Mouse (Mus musculus) heart, postnatal 0 days (tissue): ENCODE measurements around the gene Zzef1. TPM values are rescaled to one million over a fixed set of nuclear protein-coding genes. Genes with fewer than 3 reads are reported as not detected.

Experiments
- ATAC-seq: fragments of 200-750 bp; cut with Nextera tagmentation; 2 replicates; pipeline ENCODE4 v1.8.0; 2017; ENCODE audit warnings: low read depth, moderate number of reproducible peaks, moderate library complexity; ENCODE audit not compliant: insufficient read depth
- DNase-seq: peaks from one replicate; pipeline ENCODE4 v3.0.0-alpha.2; 2016; ENCODE audit warnings: low spot score
- H3K27ac ChIP-seq: fragments of 300-500 bp; sonication (generic); 2 replicates; pipeline ENCODE4 v1.5.1; 2014; ENCODE audit warnings: low read depth, mild to moderate bottlenecking
- H3K27me3 ChIP-seq: fragments of 300-500 bp; sonication (generic); 2 replicates; pipeline ENCODE4 v1.6.1; 2014; ENCODE audit warnings: low read length, mixed read lengths; ENCODE audit not compliant: control insufficient read depth, insufficient read depth
- H3K36me3 ChIP-seq: fragments of 300-500 bp; sonication (generic); replicated peaks from 2 replicates; pipeline ENCODE4 v1.6.1; 2014; ENCODE audit warnings: low read length, mixed read lengths; ENCODE audit not compliant: control insufficient read depth, insufficient read depth
- H3K4me1 ChIP-seq: fragments of 300-500 bp; sonication (generic); 2 replicates; pipeline ENCODE4 v1.6.1; 2014; ENCODE audit warnings: antibody characterized with exemption; ENCODE audit not compliant: control insufficient read depth, insufficient read depth
- H3K4me2 ChIP-seq: fragments of 300-500 bp; sonication (generic); 2 replicates; pipeline ENCODE4 v1.6.1; 2014; ENCODE audit warnings: low read depth, mild to moderate bottlenecking, low read length, moderate library complexity
- H3K4me3 ChIP-seq: fragments of 300-500 bp; sonication (generic); 2 replicates; pipeline ENCODE4 v1.5.1; 2014; ENCODE audit warnings: low read depth, low read length
- H3K9ac ChIP-seq: fragments of 300-500 bp; sonication (generic); replicated peaks from 2 replicates; pipeline ENCODE4 v1.6.1; 2014; ENCODE audit warnings: low read depth, low read length, mixed read lengths
- H3K9me3 ChIP-seq: fragments of 300-500 bp; sonication (generic); replicated peaks from 2 replicates; pipeline ENCODE4 v1.6.1; 2016; ENCODE audit warnings: low read length; ENCODE audit not compliant: control insufficient read depth
- CTCF ChIP-seq: IDR thresholded peaks from 2 replicates; pipeline ENCODE4 v1.5.1; 2016; ENCODE audit warnings: antibody characterized with exemption, control low read depth, low read depth
- EP300 ChIP-seq: IDR thresholded peaks from 2 replicates; pipeline ENCODE4 v1.6.1; 2016; ENCODE audit warnings: antibody characterized with exemption, low read depth
- WGBS: fragments of 180-500 bp; shearing (Covaris S2); extraction: QIAGEN DNeasy Blood & Tissue Kit; methylation state at CpG from one replicate; pipeline ENCODE4 v1.1.7; 2014; 5-methylcytosine and 5-hydroxymethylcytosine counted together
- polyA plus RNA-seq: library from polyadenylated mRNA; unstranded; fragments of >200 nt; fragmentation: Nextera tagmentation; extraction: Ambion mirVana; gene quantifications from 2 replicates; pipeline ENCODE4 v1.2.1, GENCODE M21; 2015
- total RNA-seq: library from RNA; depleted of rRNA; stranded (reverse); fragments of >200 nt; gene quantifications from 2 replicates; pipeline ENCODE4 v1.2.3, GENCODE M21; 2014; ENCODE audit warnings: low replicate concordance

The Zzef1 gene
- total and polyA plus RNA-seq, 2 experiments from 2014 or later: 5.2 to 43.2 TPM

GRCm38 (mm10) chr11:72928516-72928915, 132.5 kb downstream of the Zzef1 start:
- H3K4me3 ChIP-seq: no peak overlapping the region
- H3K9me3 ChIP-seq: no peaks in the 10 kb centered on the region
- H3K4me2 ChIP-seq: no peak overlapping the region
- peaks cover 27% of the 10 kb centered on the region for H3K36me3 ChIP-seq
- no peak overlapping the region for H3K9ac ChIP-seq
- no peak for ATAC-seq
- DNase-seq: no peak
- 60% methylated on average over 2 of the region's 2 CpGs for WGBS
- TF ChIP-seq CTCF: no peak
- no peak for TF ChIP-seq EP300
- H3K27ac ChIP-seq: no peak overlapping the region
- no peaks in the 10 kb centered on the region for H3K4me1 ChIP-seq
- H3K27me3 ChIP-seq: no peaks in the 10 kb centered on the region

- ATAC-seq: peak; percentile 81
- Histone ChIP-seq H3K9ac (peak overlapping the region; percentile 45; the same call in 1 of the 2 replicates), H3K27ac (peak overlapping the region; percentile 51; the same call in 1 of the 2 replicates)
Observed at GRCm38 (mm10) chr11:72940208-72941143, 144.4 kb downstream of the Zzef1 start.

DNA sequence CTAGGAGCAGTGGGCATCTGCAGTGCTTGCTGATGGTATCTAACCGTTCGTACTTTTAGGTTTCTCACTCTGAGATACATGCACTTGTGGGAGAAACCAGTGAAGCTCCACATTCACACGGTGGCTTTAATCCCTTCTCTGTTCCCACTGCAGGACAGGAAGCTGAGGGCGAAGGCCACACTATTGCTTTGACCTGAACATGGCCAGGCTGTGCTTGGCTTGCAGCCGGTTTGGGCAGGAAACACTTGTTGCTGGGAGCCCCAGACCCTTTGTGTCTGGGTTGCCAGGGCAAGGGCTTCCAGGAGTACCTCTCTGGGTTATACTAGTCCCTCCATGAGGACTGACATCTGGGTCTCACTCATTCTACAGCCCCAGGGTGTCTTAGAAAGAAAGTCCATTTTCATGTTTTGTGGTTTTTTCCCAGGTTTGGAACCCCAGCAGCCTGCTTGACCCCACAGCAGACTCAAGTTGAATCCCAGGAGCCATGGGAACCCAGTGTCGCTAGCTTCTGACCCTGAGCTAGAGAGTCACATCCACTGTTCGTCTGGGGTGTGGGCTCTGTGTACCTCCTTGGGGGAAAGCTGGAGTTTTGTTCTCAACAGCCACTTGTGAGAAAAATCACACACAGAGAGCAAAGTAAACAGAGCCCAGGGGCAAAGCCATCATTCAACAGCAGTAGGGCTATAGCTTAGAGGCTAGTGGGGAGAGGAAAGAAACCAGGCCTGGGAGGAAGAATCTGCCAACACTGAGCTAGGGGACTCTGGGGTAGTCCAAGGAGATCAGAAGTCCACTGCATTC, 149.2 kb downstream of the Zzef1 start:
- DNase-seq: no peak
- WGBS: 53% methylated on average over 7 of the region's 7 CpGs
- TF ChIP-seq CTCF (no peak), EP300 (no peak)
- Histone ChIP-seq H3K36me3 (no peaks in the 10 kb centered on the region), H3K4me2 (no peak overlapping the region), H3K27me3 (no peaks in the 10 kb centered on the region), H3K9me3 (no peaks in the 10 kb centered on the region), H3K9ac (no peak overlapping the region), H3K4me1 (peaks cover 21% of the 10 kb centered on the region), H3K27ac (peak overlapping the region; percentile 79), H3K4me3 (no peak overlapping the region)
- no peak for ATAC-seq

More at GRCm38 (mm10) chr11:72940208-72941143, 144.4 kb downstream of the Zzef1 start:
- Histone ChIP-seq H3K27me3 (0 out of 2 replicates have a peak, but pooled peaks cover 3% of the 10 kb centered on the region), H3K4me1 (peaks cover 9% of the 10 kb centered on the region), H3K36me3 (no peaks in the 10 kb centered on the region), H3K4me2 (peak overlapping the region; percentile 60), H3K4me3 (peak overlapping the region; percentile 51), H3K9me3 (no peaks in the 10 kb centered on the region)
- DNase-seq: peak; percentile 53
- WGBS: 28% methylated on average over 20 of the region's 20 CpGs
- no peak for TF ChIP-seq EP300
- peak; percentile 75 for TF ChIP-seq CTCF

- Histone ChIP-seq H3K9ac (no peak overlapping the region), H3K4me2 (0 out of 2 replicates have a peak overlapping the region, but pooled peaks have one; percentile 2), H3K36me3 (no peaks in the 10 kb centered on the region), H3K4me3 (no peak overlapping the region), H3K4me1 (peaks cover 24% of the 10 kb centered on the region), H3K9me3 (no peaks in the 10 kb centered on the region), H3K27ac (peak overlapping the region; percentile 79), H3K27me3 (no peaks in the 10 kb centered on the region)
- TF ChIP-seq EP300 (no peak), CTCF (no peak)
- peak; percentile 62 for DNase-seq
- WGBS: 28% methylated on average over 6 of the region's 6 CpGs
- ATAC-seq: peak; percentile 61
Observed at GRCm38 (mm10) chr11:72945875-72946559, 150.0 kb downstream of the Zzef1 start.
